Mouse (Mus musculus) G1E-ER4 (cell line): Measurements from ENCODE around the gene Inka2. TPM values are rescaled to one million over a fixed set of nuclear protein-coding genes. Genes with fewer than 3 reads are reported as not detected.
A peak's percentile ranks its signal among the peaks of the same experiment; 100 is the strongest.

Experiments used
- GATA1 ChIP-seq: IDR thresholded peaks from one replicate; pipeline ENCODE4 v1.8.0; 2012; ENCODE audit warnings: low read length, inconsistent platforms
- polyA plus RNA-seq: library from polyadenylated mRNA; stranded (reverse); fragments of >175 nt; gene quantifications from 2 replicates; pipeline ENCODE4 v1.2.3, GENCODE M21; 2012

Gene Inka2
- polyA plus RNA-seq, 1 experiment = 6.0 TPM

- TF ChIP-seq GATA1 = no peak
Observed at GRCm38 (mm10) chr3:105746542-105746941, 42.1 kb downstream of the Inka2 start.

- no peak for TF ChIP-seq GATA1
Observed at GRCm38 (mm10) chr3:105750810-105751209, 46.4 kb downstream of the Inka2 start.

- no peak for TF ChIP-seq GATA1
Observed at GRCm38 (mm10) chr3:105754184-105754583, 49.8 kb downstream of the Inka2 start.

- no peak for TF ChIP-seq GATA1
Observed at GRCm38 (mm10) chr3:105755123-105755522, 50.7 kb downstream of the Inka2 start.

GRCm38 (mm10) chr3:105756505-105756904, 52.1 kb downstream of the Inka2 start:
- TF ChIP-seq GATA1 = no peak

- no peak for TF ChIP-seq GATA1
Observed at GRCm38 (mm10) chr3:105757323-105758083, 53.1 kb downstream of the Inka2 start.

GRCm38 (mm10) chr3:105758098-105758497, 53.7 kb downstream of the Inka2 start:
- TF ChIP-seq GATA1 = no peak

GRCm38 (mm10) chr3:105758658-105759057, 54.3 kb downstream of the Inka2 start:
- no peak for TF ChIP-seq GATA1

GRCm38 (mm10) chr3:105760063-105760462, 55.7 kb downstream of the Inka2 start:
- no peak for TF ChIP-seq GATA1

GRCm38 (mm10) chr3:105763132-105763851, 58.9 kb downstream of the Inka2 start:
- no peak for TF ChIP-seq GATA1

GRCm38 (mm10) chr3:105768529-105768928, 64.1 kb downstream of the Inka2 start:
- no peak for TF ChIP-seq GATA1

- TF ChIP-seq GATA1 = peak; percentile 57
Observed at GRCm38 (mm10) chr3:105769380-105769779, 65.0 kb downstream of the Inka2 start.

Other genes starting within 250 kb of the Inka2 start
- 12.6 and 21.5 TPM in 2 replicates for gene Ddx20, start 17.0 kb upstream of the Inka2 start, polyA plus RNA-seq
- 17.1 and 25.4 TPM in 2 replicates for gene Rap1a, start 96.7 kb downstream of the Inka2 start, polyA plus RNA-seq
- gene Adora3, start 166.3 kb downstream of the Inka2 start, polyA plus RNA-seq = not detected in 2 replicates
- gene Tmigd3, start 166.3 kb downstream of the Inka2 start, polyA plus RNA-seq = not detected in 2 replicates
- 0.56 TPM in 2 replicates for gene I830077J02Rik, start 228.1 kb downstream of the Inka2 start, polyA plus RNA-seq